Mouse (Mus musculus): Measurements from ENCODE around the gene Nipa2.

The Nipa2 gene

DNA sequence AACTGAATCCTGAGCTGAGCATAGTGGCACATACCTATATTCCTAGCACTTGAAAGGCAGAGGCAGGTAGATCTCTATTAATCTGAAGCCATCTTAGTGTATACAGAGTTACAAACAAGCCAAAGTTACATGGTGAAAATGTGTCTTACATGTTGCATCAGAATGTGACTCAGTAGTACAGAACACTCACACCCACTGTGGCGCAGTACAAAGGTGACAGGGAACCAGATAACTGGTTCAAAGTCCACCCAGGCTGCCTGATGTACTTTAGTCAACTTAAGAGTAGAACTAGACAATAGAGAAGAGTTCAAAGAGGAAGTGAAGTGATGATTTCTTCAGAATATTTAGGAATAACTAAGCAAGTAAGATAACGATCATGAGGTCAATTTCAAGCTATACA is 27.3 kb downstream of the Nipa2 start:
- peak; percentile 27 for DNase-seq

DNA sequence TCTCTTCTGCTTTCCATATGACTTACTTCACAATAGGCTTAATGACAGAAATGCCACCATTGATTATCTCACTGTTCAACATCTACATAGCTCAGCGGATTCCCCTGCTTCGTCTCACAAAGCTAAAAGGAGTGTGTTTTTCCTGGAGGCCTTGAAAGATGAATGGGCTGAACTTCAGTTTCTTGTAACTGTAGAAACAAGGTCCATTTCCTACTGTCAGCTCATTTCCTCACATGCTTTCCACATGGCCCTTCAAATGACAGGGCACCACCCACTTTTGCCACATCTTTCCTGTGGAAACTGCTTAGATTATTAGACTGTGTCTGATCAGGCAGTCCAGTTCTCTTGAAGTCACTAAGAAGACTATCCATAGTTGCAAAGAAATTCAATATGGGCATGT is 33.6 kb downstream of the Nipa2 start:
- peak; percentile 74 for DNase-seq

DNA sequence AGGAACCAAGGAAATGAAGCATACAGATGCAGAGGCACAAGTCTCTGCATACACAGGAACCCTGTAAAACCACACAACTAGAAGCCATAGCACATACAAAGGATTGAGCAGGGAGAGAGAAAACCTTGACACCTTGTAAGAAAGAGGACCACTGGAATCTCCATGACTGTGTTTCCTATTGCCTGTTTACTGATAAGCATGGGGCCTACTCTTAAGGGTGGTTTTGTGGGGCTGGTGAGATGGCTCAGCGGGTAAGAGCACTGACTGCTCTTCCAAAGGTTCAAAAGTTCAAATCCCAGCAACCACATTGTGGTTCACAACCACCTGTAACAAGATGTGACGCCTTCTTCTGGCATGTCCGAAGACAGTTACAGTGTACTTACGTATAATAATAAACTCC is 35.0 kb downstream of the Nipa2 start:
- peak; percentile 67 for DNase-seq

DNA sequence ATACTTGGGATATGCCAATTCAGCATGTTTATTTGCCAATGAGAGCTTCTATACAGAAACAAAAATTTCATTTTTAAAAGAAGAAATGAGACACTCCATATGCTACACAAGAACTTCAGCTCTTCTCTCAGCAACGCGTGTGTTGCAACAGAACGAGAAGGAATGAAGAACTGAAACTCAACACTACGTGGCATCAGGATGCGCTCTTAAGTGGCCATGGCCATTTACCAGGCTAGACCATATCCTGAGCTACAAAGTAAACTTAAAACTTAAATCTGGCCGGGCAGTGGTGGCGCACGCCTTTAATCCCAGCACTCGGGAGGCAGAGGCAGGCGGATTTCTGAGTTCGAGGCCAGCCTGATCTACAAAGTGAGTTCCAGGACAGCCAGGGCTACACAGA is 43.9 kb downstream of the Nipa2 start:
- peak; percentile 81 for DNase-seq

DNA sequence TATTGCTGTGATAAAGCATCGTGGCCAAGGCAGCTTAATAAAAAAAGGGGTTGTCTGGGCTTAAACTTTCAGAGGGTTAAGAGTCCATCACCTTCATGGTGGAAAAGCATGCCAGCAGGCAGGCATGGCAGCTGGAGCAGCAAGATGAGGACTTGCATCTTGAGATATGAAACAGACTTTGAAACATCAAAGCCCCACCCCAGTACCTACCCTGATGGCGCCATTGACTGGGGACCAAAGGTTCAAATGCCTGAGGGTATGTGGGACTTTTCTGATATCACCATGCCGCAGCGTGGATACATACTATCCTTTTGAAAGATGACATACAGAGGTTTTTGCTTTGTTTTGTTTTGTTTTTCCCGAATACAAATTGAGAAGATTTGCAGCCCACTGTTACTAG is 50.2 kb downstream of the Nipa2 start:
- DNase-seq, result no peak

DNA sequence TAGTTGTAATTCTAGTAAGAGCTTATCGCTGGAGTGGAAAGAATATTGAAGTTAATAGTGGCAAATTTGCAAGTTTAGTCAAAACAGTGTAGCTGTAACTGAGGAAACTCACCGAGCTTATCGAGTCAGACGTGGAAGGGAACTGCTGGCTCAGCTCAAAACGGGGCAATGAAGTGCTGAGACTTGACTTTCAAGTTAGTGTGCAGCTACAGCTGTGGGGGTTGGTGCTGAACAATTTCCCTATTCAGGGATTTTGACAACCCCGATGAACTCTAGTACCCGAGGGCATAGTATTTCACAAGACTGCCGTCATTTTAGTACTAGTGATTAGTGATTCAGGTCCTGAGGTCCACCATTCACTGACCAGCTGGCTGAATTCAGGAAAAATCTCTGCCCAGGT is 50.9 kb downstream of the Nipa2 start:
- peak; percentile 97 for DNase-seq

DNA sequence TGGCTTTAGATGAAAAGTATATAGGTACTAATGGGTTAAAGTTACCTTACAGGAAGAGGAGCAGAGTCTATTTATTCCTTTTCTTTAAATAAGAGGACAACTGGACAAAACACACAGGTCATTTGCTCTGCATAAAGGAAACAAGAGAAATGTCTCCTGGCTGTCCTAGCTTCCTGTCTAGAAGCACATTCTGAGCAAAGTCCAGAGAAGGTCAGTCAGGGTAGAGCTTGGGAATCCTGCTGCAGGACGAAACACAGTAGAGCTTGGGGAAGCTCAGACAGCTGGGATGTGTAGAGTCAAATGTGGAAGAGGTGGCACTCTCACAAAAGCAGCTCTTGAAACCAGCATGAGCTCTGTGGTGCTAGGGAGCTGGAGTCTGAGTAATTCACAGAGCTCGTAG is 51.9 kb downstream of the Nipa2 start:
- no peak for DNase-seq

DNA sequence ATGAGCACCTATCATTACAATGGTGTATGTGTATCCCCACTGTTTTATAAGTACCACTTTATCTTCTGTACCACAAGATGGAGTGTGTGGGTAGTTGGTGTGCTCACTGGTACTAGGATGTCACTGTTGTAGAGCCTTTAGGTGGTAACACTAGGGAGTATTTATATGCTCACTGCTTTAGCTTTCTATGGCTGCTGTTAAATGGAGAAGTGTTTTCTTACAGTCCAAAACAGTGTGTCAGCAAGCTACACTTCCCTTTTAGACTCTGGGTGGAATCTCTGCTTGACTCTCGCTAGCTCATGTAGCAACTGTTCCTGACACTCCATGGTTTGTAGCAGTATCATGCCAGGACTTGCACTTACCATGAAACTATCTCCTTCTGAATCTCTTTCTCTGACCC is 52.8 kb downstream of the Nipa2 start:
- DNase-seq, result no peak

DNA sequence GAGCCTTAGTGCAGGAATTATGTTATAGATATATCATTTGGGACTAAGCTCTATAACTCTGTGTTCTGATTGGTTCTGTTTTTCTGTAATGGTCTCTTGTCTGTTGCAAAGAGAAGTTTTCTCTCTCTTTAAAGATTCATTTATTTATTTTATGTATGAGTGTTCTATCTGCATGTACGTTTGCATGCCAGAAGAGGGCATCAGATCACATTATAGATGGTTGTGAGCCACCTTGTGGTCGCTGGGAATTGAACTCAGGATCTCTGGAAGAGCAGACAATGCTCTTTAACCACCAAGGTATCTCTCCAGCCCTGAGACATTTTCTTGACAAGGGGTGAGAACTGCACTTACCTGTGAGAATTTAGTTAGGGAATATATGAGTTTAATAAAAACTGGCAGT is 56.8 kb downstream of the Nipa2 start:
- DNase-seq, result no peak

DNA sequence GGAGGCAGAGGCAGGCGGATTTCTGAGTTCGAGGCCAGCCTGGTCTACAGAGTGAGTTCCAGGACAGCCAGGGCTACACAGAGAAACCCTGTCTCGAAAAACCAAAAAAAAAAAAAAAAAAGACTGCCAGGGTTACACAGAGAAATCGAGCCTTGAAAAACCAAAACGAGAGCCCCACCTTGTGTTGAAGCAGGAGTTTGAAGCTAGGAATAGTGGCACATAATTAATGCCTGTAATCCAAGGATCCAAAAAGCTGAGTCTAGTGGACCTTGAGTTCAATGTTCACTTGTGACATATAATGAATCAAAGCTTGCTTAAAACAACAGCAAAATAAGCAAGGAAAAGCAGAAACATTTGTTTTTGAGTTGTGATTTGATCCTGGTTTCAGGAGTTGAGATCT is 58.5 kb downstream of the Nipa2 start:
- no peak for DNase-seq

DNA sequence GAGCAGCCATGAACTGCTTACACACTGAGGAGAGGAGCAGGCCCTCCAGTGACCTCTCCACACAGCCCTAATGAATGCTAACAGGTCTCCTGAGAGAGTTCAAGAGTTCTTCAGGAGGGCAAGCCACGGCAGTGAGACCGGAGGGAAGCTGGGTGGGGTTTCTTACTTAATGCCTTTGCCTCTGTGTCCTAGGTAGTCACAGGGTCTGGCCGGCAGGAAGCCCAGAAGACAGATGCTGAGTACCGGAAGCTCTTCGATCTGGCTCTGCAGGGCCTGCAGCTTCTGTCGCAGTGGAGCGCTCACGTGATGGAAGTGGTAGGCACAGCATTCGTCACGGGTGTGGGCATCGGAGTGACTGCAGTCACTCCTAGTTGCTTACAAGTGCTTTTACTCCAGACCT is 70.5 kb downstream of the Nipa2 start:
- peak; percentile 91 for DNase-seq

DNA sequence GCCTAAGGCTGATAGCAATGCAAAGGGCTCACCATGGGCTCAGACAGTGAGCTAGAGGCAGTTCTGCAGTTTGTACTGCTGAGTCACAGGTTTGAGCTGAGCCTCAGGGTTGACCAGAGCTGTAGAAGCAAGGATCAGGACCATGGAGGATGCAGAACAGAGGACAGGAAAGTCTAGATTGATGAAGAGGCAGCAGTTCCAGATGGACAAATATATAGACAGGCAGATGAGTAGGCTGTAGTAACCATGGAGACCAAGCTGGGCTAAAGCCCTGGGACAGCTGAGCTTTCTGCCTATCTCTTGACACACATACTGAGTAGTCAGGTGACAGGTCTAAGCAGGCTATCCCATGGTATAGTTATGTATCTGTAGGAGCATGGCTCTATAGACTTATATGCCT is 71.5 kb downstream of the Nipa2 start:
- no peak for DNase-seq

DNA sequence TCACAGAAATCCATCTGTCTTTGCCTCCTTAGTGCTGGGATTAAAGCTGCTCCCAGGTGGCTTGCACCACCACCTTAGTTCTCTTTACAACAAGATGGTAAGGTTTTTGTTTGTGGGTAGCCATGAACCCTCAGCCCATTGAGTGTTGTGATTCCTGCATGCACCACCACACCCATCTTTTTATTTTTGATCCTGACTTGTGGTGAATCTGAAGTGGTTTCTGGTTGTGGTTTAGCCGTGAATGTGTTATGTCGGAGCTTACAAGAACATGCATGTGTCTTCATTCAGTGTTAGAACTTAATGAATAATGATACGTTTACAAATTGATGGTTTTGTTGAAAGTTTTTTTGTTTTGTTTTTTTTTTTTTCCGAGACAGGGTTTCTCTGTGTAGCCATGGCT is 72.3 kb downstream of the Nipa2 start:
- no peak for DNase-seq

DNA sequence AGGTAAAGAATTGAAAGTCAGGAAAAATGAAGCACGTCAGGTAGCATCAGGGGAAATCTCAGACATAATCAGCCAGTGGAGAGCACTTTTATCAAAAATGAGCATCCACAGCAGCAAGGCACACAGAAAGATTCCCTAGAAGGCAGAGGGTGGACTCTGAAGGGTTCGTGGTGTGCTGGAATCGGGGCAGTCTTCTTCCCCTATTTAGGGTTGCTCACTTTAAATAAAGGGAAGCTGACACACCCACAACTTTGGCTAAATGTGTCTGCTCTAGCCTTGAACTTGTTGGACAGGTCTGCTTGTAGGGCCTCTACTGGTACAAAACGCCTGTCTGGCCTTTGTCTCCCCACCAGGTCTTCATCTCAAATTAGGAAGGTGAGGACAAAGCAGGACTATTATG is 73.7 kb downstream of the Nipa2 start:
- DNase-seq, result no peak
